Mouse (Mus musculus): ENCODE results near the gene Gm136. TPM values are rescaled to one million over a fixed set of nuclear protein-coding genes. Genes with fewer than 3 reads are reported as not detected.

The Gm136 gene
- polyA plus RNA-seq (2015; fragmentation: Nextera tagmentation; extraction: Ambion mirVana) = not detected in 2 replicates

- no peak within 1 kb of the TSS for H3K4me3 ChIP-seq
- H3K27ac ChIP-seq = no peak within 1 kb of the TSS
- no peaks in the 10 kb centered on the region for H3K27me3 ChIP-seq
- 80% methylated on average over 1 of the region's 1 CpGs for WGBS
- H3K36me3 ChIP-seq = no peaks in the 10 kb centered on the region
- H3K4me2 ChIP-seq = no peak within 1 kb of the TSS
- H3K4me1 ChIP-seq (replicated peaks) = no peaks in the 10 kb centered on the region
- no peak for ATAC-seq (replicated peaks; ENCODE audit: insufficient number of reproducible peaks, insufficient read depth, low FRiP score, low read depth)
- no peaks in the 10 kb centered on the region for H3K9me3 ChIP-seq (replicated peaks)
- no peak within 1 kb of the TSS for H3K9ac ChIP-seq
These were observed at the start of gene Gm136 for GRCm38 (mm10) chr4:34756163-34756562. Gene Gm136 (minus strand): TSS chr4:34756263.

DNA sequence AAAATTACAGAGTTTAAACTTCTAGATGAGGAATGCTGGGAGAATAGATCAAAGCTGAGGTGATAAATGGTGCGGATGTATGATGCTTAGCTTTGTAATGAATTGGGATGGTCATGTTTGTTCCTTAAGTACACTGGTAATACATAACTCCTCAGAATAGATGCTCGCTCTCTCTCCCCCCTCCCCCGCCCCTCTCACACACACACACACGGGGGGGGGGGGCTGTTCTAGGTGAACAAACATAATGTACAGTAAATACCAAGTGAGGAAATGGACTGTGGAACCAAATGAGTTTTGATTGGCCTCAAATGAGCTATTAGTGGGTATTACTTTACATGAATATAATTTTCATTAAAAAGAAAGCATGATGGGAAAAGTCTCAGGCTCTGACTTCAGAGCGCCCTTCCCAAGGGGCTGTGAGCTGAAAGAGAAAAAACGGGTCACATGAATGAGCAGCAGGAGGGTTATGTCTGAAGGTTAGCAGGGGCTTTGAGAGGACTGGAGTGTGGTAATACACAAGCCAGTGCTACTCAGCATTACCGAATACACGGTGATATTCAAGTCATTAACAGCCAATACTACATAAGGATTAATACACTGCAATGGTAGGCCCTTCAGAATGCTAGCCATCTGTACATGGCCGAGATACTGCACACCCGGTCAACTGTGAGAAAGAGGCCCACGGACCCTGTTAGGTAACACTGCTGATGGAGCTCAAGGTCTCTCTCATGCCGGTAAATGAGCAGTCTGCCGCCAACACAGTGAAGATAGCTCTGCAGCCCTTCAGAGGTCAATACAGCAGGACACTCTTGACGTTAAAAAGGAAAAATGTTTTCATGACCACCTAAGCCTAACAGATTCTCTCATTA lies 45.3 kb upstream of the Gm136 start:
- Histone ChIP-seq H3K4me2 (no peak overlapping the region), H3K27me3 (no peaks in the 10 kb centered on the region), H3K36me3 (peaks cover 19% of the 10 kb centered on the region), H3K4me1 (replicated peaks) (no peaks in the 10 kb centered on the region), H3K27ac (no peak overlapping the region), H3K9ac (no peak overlapping the region), H3K4me3 (no peak overlapping the region), H3K9me3 (replicated peaks) (no peaks in the 10 kb centered on the region)
- 78% methylated on average over 14 of the region's 14 CpGs for WGBS
- ATAC-seq (replicated peaks; ENCODE audit: insufficient number of reproducible peaks, insufficient read depth, low FRiP score, low read depth) = no peak

DNA sequence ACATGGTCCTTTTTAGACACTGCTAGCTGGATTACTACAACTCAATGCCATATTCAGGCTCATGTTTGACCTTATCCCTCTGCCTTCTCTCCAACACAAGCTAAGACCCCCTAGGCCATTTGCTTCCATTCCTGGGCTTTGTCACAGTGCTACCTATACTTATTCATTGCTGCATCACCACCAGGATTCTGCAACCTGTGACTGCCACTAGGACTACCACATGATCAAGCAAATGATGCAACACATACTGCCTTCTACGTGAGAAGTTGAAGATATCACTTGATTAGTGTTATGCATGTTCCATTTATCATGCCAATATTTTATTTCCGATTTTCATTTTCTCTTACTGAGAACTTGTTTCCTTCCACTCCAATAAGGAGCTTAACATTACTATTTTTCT lies 41.9 kb upstream of the Gm136 start:
- Histone ChIP-seq H3K36me3 (no peaks in the 10 kb centered on the region), H3K27ac (no peak overlapping the region), H3K4me2 (no peak overlapping the region), H3K9me3 (replicated peaks) (no peaks in the 10 kb centered on the region), H3K27me3 (no peaks in the 10 kb centered on the region), H3K4me1 (replicated peaks) (no peaks in the 10 kb centered on the region), H3K9ac (no peak overlapping the region), H3K4me3 (no peak overlapping the region)
- no peak for ATAC-seq (replicated peaks; ENCODE audit: insufficient number of reproducible peaks, insufficient read depth, low FRiP score, low read depth)
- 82% methylated on average over 2 of the region's 2 CpGs for WGBS

DNA sequence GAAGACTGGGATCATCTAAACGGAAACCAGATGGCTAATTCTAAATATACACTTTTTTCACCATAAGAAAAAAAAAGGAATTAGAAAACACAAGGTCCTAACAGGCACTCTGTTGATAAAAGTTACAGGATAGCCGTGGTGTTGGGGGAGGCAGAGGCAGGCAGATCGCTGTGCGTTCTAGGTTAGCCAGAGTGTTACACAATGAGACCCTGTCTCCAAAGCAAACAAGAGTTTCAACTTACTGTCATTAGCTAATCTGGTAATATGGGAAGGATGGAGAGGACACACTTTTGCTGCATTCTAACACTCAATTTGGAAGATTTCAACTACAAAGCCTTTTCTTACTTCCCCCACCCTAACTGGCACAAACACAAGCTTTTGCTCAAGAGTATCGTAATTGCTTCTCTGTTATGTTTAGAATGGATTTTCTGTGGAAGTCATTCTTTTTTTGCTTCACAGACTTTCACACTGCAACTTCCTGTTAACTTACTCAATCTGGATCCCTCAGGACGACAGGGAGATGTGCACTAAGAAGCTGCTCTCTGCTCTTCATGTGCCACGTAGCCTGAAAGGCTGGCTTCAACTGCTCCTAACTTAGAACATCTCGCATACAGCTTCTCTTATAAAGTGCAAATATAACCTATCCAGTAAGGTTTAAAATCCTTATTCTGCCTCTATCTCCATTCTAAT lies 41.4 kb upstream of the Gm136 start:
- Histone ChIP-seq H3K4me2 (no peak overlapping the region), H3K9ac (no peak overlapping the region), H3K36me3 (no peaks in the 10 kb centered on the region), H3K4me1 (replicated peaks) (no peaks in the 10 kb centered on the region), H3K27me3 (no peaks in the 10 kb centered on the region), H3K4me3 (no peak overlapping the region), H3K27ac (no peak overlapping the region), H3K9me3 (replicated peaks) (no peaks in the 10 kb centered on the region)
- ATAC-seq (replicated peaks; ENCODE audit: insufficient number of reproducible peaks, insufficient read depth, low FRiP score, low read depth) = no peak
- 66% methylated on average over 8 of the region's 8 CpGs for WGBS

- no peaks in the 10 kb centered on the region for H3K27me3 ChIP-seq
- no peak overlapping the region for H3K4me2 ChIP-seq
- no peaks in the 10 kb centered on the region for H3K36me3 ChIP-seq
- ATAC-seq (replicated peaks; ENCODE audit: insufficient number of reproducible peaks, insufficient read depth, low FRiP score, low read depth) = no peak
- no peaks in the 10 kb centered on the region for H3K4me1 ChIP-seq (replicated peaks)
- H3K27ac ChIP-seq = no peak overlapping the region
- WGBS = 84% methylated on average over 5 of the region's 5 CpGs
- H3K4me3 ChIP-seq = no peak overlapping the region
- H3K9ac ChIP-seq = no peak overlapping the region
- no peaks in the 10 kb centered on the region for H3K9me3 ChIP-seq (replicated peaks)
These were observed 40.2 kb upstream of the Gm136 start for GRCm38 (mm10) chr4:34796294-34796693.

DNA sequence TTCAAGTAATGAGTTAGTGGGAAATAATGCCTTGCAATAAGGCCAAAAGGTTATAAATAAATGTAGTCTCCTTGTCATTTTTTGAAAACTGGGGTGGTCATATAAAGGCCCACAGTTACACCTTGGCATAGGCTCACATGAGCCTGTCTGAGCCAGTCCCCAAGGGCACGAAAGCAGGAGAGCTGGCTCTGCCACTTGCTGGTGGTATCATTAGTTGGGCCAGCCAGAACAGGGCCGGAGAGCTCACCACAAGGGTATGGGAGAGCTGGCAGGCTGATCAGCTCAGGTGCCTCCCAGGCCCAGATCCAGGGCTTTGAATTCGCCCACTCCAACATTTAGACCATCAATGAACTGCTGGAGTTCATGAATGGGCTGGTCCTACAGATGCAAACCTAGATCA lies 30.4 kb upstream of the Gm136 start:
- H3K4me1 ChIP-seq (replicated peaks) = no peaks in the 10 kb centered on the region
- H3K9me3 ChIP-seq (replicated peaks) = no peaks in the 10 kb centered on the region
- no peak overlapping the region for H3K9ac ChIP-seq
- no peak for ATAC-seq (replicated peaks; ENCODE audit: insufficient number of reproducible peaks, insufficient read depth, low FRiP score, low read depth)
- no peak overlapping the region for H3K4me3 ChIP-seq
- H3K27me3 ChIP-seq = no peaks in the 10 kb centered on the region
- H3K27ac ChIP-seq = no peak overlapping the region
- no peak overlapping the region for H3K4me2 ChIP-seq
- 78% methylated on average over 3 of the region's 3 CpGs for WGBS
- no peaks in the 10 kb centered on the region for H3K36me3 ChIP-seq

- ATAC-seq (replicated peaks; ENCODE audit: insufficient number of reproducible peaks, insufficient read depth, low FRiP score, low read depth) = no peak
- H3K4me1 ChIP-seq (replicated peaks) = no peaks in the 10 kb centered on the region
- no peak overlapping the region for H3K4me3 ChIP-seq
- H3K27ac ChIP-seq = no peak overlapping the region
- H3K4me2 ChIP-seq = no peak overlapping the region
- H3K9ac ChIP-seq = no peak overlapping the region
- 81% methylated on average over 2 of the region's 2 CpGs for WGBS
- no peaks in the 10 kb centered on the region for H3K9me3 ChIP-seq (replicated peaks)
- H3K27me3 ChIP-seq = no peaks in the 10 kb centered on the region
- H3K36me3 ChIP-seq = no peaks in the 10 kb centered on the region
These were observed 29.6 kb upstream of the Gm136 start for GRCm38 (mm10) chr4:34785646-34786045.

- 64% methylated on average over 5 of the region's 5 CpGs for WGBS
These were observed 28.8 kb upstream of the Gm136 start for GRCm38 (mm10) chr4:34784865-34785264.

GRCm38 (mm10) chr4:34782730-34783129 lies 26.7 kb upstream of the Gm136 start:
- Histone ChIP-seq H3K4me3 (no peak overlapping the region), H3K9me3 (replicated peaks) (no peaks in the 10 kb centered on the region), H3K4me2 (no peak overlapping the region), H3K27me3 (no peaks in the 10 kb centered on the region), H3K9ac (no peak overlapping the region), H3K27ac (no peak overlapping the region), H3K36me3 (no peaks in the 10 kb centered on the region), H3K4me1 (replicated peaks) (peaks cover 3% of the 10 kb centered on the region; the same call in 1 of the 2 replicates)
- WGBS = 31% methylated on average over 4 of the region's 4 CpGs
- ATAC-seq (replicated peaks; ENCODE audit: insufficient number of reproducible peaks, insufficient read depth, low FRiP score, low read depth) = no peak

More at GRCm38 (mm10) chr4:34784865-34785264, 28.8 kb upstream of the Gm136 start:
- Histone ChIP-seq H3K36me3 (no peaks in the 10 kb centered on the region), H3K4me2 (no peak overlapping the region), H3K4me1 (replicated peaks) (no peaks in the 10 kb centered on the region), H3K4me3 (no peak overlapping the region), H3K9ac (no peak overlapping the region), H3K9me3 (replicated peaks) (no peaks in the 10 kb centered on the region), H3K27me3 (no peaks in the 10 kb centered on the region), H3K27ac (no peak overlapping the region)
- no peak; the same call in 1 of the 2 replicates for ATAC-seq (replicated peaks; ENCODE audit: insufficient number of reproducible peaks, insufficient read depth, low FRiP score, low read depth)

GRCm38 (mm10) chr4:34777677-34778527 lies 21.8 kb upstream of the Gm136 start, which contains the start of gene Smim8:
Gene Smim8 (minus strand): TSS chr4:34778423.
- 5% methylated on average over 40 of the region's 40 CpGs for WGBS
- ATAC-seq (replicated peaks; ENCODE audit: insufficient number of reproducible peaks, insufficient read depth, low FRiP score, low read depth) = peak; percentile 92
- peak within 1 kb of the TSS; percentile 77 for H3K9ac ChIP-seq
- no peaks in the 10 kb centered on the region for H3K27me3 ChIP-seq
- H3K9me3 ChIP-seq (replicated peaks) = no peaks in the 10 kb centered on the region
- peak within 1 kb of the TSS; percentile 75 for H3K4me2 ChIP-seq
- peak within 1 kb of the TSS; percentile 79 for H3K4me3 ChIP-seq
- H3K36me3 ChIP-seq = no peaks in the 10 kb centered on the region
- peak within 1 kb of the TSS; percentile 90 for H3K27ac ChIP-seq
- H3K4me1 ChIP-seq (replicated peaks) = peaks cover 7% of the 10 kb centered on the region
